Mouse (Mus musculus): ENCODE data around the gene 1700092M07Rik. TPM values are rescaled to one million over a fixed set of nuclear protein-coding genes. Genes with fewer than 3 reads are reported as not detected.
"Not testable (repeated sequence)": the region's sequence is repeated elsewhere in the genome, so short reads cannot be mapped to it uniquely, and the experiment has no call there.

The 1700092M07Rik gene
- polyA plus RNA-seq, 1 experiment from 2014 or later: 1.5 TPM

DNA sequence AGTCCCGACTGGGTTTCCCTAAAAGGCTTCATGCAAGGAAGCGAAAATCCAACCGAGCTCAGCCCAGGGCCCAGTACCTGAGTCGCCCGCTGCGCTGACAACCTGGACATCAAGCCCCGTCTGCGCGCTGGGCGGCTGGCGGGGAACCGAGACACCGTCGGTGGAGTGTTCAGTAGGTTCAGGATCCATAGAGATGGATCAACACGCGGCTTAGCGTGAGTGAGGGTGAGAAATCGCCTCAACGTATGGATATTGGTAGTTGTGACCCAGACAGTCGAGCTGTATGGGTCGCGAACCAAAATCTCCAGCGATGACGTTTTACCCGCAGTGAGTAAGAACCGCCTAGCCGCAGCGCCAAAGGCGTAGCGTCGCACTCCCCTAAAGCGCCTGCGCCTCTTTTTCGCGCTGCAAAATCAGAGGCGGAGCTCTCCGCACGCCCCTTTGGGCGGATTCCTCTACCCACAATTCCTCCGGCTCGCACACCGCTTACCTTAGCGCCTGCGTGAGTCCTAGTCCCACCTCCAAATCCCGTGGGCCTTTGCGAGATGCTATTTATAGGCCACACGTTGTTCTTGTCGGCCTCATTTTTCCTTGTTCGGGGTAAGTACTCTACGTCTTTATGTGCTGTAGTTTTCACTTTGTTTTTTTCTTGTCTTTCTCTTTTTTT is 17.5 kb upstream of the 1700092M07Rik start, which contains the start of gene Slc3a2:
Gene Slc3a2 (minus strand): TSS at position 463 of the 667 bp plus-strand sequence.
- H3K27me3 ChIP-seq (replicated peaks; ENCODE audit: control insufficient read depth, insufficient read depth, low read length): no peaks in the 10 kb centered on the region
- H3K9me3 ChIP-seq (ENCODE audit: control insufficient read depth, low read length): no peaks in the 10 kb centered on the region
- H3K36me3 ChIP-seq (ENCODE audit: control insufficient read depth, insufficient read depth, low read length): peaks cover 22% of the 10 kb centered on the region
- under 1% methylated on average over 50 of the region's 50 CpGs for WGBS
- peaks cover 31% of the 10 kb centered on the region for H3K4me1 ChIP-seq (ENCODE audit: control insufficient read depth, insufficient read depth, low read depth, low read length)
- peak; percentile 97 for ATAC-seq
- H3K27ac ChIP-seq (ENCODE audit: low read depth, low read length): peak within 1 kb of the TSS; percentile 95
- H3K4me2 ChIP-seq (ENCODE audit: low read length): peak within 1 kb of the TSS; percentile 64
- H3K4me3 ChIP-seq (ENCODE audit: low read length): peak within 1 kb of the TSS; percentile 84
- H3K9ac ChIP-seq (ENCODE audit: low read depth, low read length): peak within 1 kb of the TSS; percentile 91

DNA sequence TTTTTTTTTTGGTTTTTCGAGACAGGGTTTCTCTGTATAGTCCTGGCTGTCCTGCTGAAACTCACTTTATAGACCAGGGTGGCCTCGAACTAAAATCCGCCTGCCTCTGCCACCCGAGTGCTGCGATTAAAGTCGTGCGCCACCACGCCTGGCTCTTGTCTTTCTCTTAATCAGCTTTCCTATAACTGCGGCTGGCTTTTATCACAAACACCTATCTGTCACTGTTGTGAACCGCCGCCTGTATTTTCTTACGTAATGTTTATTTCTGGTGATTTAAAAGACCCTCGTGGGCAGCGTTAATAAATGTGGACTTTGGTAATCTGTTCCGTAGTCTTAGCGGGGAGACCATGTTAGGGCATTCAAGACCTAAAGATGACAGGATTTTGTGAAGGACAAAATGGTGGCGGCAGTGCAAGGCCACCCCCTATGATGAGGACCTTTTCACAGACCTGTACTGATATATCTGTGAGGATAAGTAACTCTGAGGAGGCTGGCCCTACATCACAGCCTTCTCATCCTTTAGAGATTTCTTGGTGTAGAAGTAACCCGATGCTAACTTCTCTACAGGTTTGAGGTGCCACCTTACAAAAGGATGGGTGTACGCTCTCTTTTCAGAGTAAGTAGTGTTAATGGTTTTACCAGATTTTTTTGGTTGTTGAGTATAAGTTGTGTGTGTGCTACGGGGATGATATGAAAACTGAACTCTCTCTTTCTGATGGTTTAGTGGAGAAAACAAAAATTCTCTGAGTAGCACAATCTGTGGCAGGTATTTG is 16.8 kb upstream of the 1700092M07Rik start:
- H3K4me2 ChIP-seq (ENCODE audit: low read length): peak overlapping the region; percentile 64
- H3K36me3 ChIP-seq (ENCODE audit: control insufficient read depth, insufficient read depth, low read length): peaks cover 22% of the 10 kb centered on the region
- H3K4me3 ChIP-seq (ENCODE audit: low read length): peak overlapping the region; percentile 84
- peak overlapping the region; percentile 85 for H3K9ac ChIP-seq (ENCODE audit: low read depth, low read length)
- no peaks in the 10 kb centered on the region for H3K27me3 ChIP-seq (replicated peaks; ENCODE audit: control insufficient read depth, insufficient read depth, low read length)
- under 1% methylated on average over 20 of the region's 20 CpGs for WGBS
- peaks cover 31% of the 10 kb centered on the region for H3K4me1 ChIP-seq (ENCODE audit: control insufficient read depth, insufficient read depth, low read depth, low read length)
- H3K27ac ChIP-seq (ENCODE audit: low read depth, low read length): peak overlapping the region; percentile 76
- no peak for ATAC-seq
- no peaks in the 10 kb centered on the region for H3K9me3 ChIP-seq (ENCODE audit: control insufficient read depth, low read length)

DNA sequence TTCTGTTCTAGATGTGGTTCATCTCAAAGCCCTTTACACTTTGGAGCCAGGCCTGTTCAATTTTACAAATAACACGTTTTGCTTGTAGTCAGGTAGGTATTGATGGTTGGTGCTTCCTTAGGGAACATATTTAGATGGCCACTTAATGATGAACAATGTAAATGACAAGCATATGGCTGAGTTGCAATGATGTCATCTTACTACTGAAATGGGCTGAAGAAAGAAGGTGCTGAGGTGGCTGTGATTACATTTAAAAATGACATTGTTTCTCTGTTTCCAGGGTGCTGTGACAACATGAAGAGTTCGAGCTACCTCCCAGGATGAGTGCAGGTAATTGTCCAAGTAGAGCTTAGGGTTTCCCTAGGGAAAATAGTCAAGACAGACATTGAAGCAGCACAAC is 16.1 kb upstream of the 1700092M07Rik start:
- Histone ChIP-seq H3K4me2 (ENCODE audit: low read length) (peak overlapping the region; percentile 64), H3K4me3 (ENCODE audit: low read length) (peak overlapping the region; percentile 84), H3K9me3 (ENCODE audit: control insufficient read depth, low read length) (no peaks in the 10 kb centered on the region), H3K36me3 (ENCODE audit: control insufficient read depth, insufficient read depth, low read length) (peaks cover 22% of the 10 kb centered on the region), H3K9ac (ENCODE audit: low read depth, low read length) (peak overlapping the region; percentile 85), H3K27me3 (replicated peaks; ENCODE audit: control insufficient read depth, insufficient read depth, low read length) (no peaks in the 10 kb centered on the region), H3K4me1 (ENCODE audit: control insufficient read depth, insufficient read depth, low read depth, low read length) (peaks cover 31% of the 10 kb centered on the region), H3K27ac (ENCODE audit: low read depth, low read length) (no peak overlapping the region)
- 0% methylated on average over 2 of the region's 2 CpGs for WGBS
- no peak for ATAC-seq

DNA sequence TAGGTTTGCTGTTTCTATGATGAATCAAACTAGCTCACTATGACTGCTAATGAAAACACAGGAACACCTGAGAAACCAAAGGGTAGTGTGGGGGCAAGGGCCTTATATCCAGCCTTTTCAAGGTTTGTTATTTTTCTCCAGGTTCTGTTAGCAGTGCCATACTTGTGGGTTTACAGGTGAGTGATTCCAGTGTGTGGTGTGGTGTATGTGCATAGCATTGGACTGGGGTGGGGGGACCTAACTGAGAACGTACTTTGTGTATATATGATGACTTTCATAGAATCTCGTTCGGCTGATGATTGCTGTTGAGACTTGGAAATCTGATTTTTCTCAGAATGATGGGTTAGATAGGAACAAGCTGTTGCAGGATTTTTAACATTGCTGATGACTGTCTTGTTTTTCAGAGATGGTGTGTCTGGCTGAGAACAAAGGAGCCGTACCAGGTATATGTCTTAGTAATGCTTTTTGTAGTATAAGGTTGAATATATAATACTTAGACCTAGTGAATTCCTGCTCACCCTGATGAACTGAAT is 15.4 kb upstream of the 1700092M07Rik start:
- Histone ChIP-seq H3K27ac (ENCODE audit: low read depth, low read length) (no peak overlapping the region), H3K36me3 (ENCODE audit: control insufficient read depth, insufficient read depth, low read length) (peaks cover 20% of the 10 kb centered on the region), H3K4me1 (ENCODE audit: control insufficient read depth, insufficient read depth, low read depth, low read length) (peaks cover 31% of the 10 kb centered on the region), H3K9me3 (ENCODE audit: control insufficient read depth, low read length) (no peaks in the 10 kb centered on the region), H3K4me2 (ENCODE audit: low read length) (peak overlapping the region; percentile 64), H3K4me3 (ENCODE audit: low read length) (peak overlapping the region; percentile 84; the same call in 1 of the 2 replicates), H3K9ac (ENCODE audit: low read depth, low read length) (peak overlapping the region; percentile 28; the same call in 1 of the 2 replicates), H3K27me3 (replicated peaks; ENCODE audit: control insufficient read depth, insufficient read depth, low read length) (no peaks in the 10 kb centered on the region)
- no peak for ATAC-seq
- WGBS: 52% methylated on average over 4 of the region's 4 CpGs

DNA sequence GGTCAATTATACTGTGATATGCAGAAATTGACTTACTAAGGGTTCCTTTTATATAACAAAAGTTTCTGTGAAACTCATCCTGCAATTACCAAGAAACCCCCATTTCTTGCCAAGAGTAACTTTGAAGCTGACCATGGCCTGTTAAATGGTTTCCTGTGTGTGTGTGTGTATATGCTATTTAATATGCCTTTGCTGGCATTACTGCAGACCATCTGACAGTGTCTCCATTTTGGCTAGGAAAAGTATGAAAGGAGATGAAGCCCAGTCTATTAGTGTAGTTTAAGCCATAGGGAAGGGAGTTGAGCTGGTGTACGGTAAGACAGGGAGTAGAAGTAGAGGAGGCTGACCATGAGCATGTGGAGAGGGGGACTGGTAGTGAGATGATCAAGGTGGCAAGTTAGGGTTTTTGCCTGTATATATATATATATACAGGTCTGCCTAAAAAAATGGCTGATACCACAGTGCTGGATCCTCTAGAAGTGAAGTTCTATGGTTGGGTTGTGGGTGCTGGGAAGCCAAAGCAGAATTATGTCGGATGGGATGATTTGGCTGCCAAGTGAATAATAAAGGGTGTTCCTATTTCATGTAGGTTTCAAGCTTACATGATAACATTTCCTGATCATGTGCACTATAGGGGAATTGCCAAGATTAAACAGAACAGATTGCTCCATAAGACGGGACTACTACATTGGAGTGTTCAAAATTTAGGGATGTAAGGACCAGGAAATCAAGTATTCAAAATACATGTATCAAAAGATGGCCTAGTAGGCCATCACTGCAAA is 13.7 kb upstream of the 1700092M07Rik start:
- Histone ChIP-seq H3K36me3 (ENCODE audit: control insufficient read depth, insufficient read depth, low read length) (peaks cover 20% of the 10 kb centered on the region), H3K9me3 (ENCODE audit: control insufficient read depth, low read length) (no peaks in the 10 kb centered on the region), H3K4me3 (ENCODE audit: low read length) (no peak overlapping the region), H3K27me3 (replicated peaks; ENCODE audit: control insufficient read depth, insufficient read depth, low read length) (no peaks in the 10 kb centered on the region), H3K4me1 (ENCODE audit: control insufficient read depth, insufficient read depth, low read depth, low read length) (peaks cover 24% of the 10 kb centered on the region), H3K27ac (ENCODE audit: low read depth, low read length) (no peak overlapping the region), H3K4me2 (ENCODE audit: low read length) (no peak overlapping the region), H3K9ac (ENCODE audit: low read depth, low read length) (no peak overlapping the region)
- 17% methylated on average over 3 of the region's 3 CpGs for WGBS
- no peak for ATAC-seq

DNA sequence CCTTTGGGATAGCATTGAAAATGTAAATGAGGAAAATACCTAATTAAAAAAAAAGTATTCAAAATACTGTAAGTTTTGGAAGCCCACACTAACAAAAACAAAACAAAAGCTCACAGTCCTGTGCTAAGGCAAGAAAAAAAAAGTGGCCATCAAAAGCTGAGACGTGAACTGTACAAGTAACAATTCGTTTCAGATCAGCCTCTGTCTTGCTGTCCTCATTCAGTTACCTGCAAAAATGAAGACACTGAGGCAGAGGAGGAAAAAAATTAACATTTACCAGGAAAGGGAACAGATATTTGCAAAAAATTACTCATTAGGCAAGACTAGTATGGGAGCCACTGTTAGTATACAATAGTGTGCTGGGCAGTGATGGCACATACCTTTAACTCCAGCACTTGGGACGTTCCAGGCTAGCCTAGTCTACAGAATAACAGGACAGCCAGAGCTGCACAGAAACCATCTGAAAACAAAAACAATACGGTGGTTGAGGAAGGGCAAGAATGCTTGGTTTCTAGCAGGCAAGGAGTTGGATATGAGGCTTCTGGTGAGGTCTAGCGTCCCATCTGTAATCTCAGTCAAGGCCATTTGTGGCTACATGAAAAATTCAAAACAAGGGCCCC is 12.9 kb upstream of the 1700092M07Rik start:
- H3K9ac ChIP-seq (ENCODE audit: low read depth, low read length): no peak overlapping the region

DNA sequence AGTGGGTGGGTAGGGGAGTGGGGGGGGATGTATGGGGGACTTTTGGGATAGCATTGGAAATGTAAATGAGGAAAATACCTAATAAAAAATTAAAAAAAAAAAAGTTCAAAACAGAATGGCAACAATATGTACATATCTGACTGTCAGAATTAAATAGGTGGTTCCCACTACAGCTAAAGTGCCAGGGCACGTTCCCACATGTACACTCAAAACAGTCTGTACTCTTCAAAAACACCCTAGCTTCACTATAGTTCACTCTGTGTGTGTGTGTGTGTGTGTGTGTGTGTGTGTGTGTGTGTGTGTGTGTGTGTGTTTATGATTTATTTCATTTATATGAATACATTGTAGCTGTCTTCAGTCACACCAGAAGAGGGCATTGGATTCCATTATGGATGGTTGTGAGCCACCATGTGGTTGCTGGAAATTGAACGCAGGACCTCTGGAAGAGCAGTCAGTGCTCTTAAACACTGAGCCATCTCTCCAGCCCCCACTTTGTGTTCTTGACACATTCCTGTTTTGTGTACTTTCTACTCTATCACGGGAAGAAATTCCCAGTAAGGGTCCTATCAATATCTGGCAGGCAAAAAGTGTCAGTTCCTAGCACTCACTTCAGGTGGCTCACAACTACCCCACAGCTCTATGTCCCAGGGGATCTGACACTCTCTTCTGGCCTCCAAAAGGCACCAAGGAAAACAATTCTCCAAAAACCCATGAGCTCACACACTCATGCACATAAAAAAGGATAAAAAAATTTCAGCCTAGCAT is 12.0 kb upstream of the 1700092M07Rik start:
- H3K27me3 ChIP-seq (replicated peaks; ENCODE audit: control insufficient read depth, insufficient read depth, low read length); H3K4me2 ChIP-seq (ENCODE audit: low read length); H3K9me3 ChIP-seq (ENCODE audit: control insufficient read depth, low read length); H3K9ac ChIP-seq (ENCODE audit: low read depth, low read length); ATAC-seq; H3K4me3 ChIP-seq (ENCODE audit: low read length); H3K27ac ChIP-seq (ENCODE audit: low read depth, low read length): not testable (repeated sequence)
- H3K36me3 ChIP-seq (ENCODE audit: control insufficient read depth, insufficient read depth, low read length): peaks cover 20% of the 10 kb centered on the region
- WGBS: 47% methylated on average over 3 of the region's 3 CpGs
- peaks cover 17% of the 10 kb centered on the region for H3K4me1 ChIP-seq (ENCODE audit: control insufficient read depth, insufficient read depth, low read depth, low read length)

More for the DNA sequence above, 12.9 kb upstream of the 1700092M07Rik start:
- no peak overlapping the region for H3K4me2 ChIP-seq (ENCODE audit: low read length)
- H3K27ac ChIP-seq (ENCODE audit: low read depth, low read length): no peak overlapping the region
- H3K4me3 ChIP-seq (ENCODE audit: low read length): no peak overlapping the region
- 26% methylated on average over 5 of the region's 5 CpGs for WGBS
- H3K9me3 ChIP-seq (ENCODE audit: control insufficient read depth, low read length): no peaks in the 10 kb centered on the region
- no peak for ATAC-seq
- H3K27me3 ChIP-seq (replicated peaks; ENCODE audit: control insufficient read depth, insufficient read depth, low read length): no peaks in the 10 kb centered on the region
- H3K36me3 ChIP-seq (ENCODE audit: control insufficient read depth, insufficient read depth, low read length): peaks cover 20% of the 10 kb centered on the region
- peaks cover 17% of the 10 kb centered on the region for H3K4me1 ChIP-seq (ENCODE audit: control insufficient read depth, insufficient read depth, low read depth, low read length)

DNA sequence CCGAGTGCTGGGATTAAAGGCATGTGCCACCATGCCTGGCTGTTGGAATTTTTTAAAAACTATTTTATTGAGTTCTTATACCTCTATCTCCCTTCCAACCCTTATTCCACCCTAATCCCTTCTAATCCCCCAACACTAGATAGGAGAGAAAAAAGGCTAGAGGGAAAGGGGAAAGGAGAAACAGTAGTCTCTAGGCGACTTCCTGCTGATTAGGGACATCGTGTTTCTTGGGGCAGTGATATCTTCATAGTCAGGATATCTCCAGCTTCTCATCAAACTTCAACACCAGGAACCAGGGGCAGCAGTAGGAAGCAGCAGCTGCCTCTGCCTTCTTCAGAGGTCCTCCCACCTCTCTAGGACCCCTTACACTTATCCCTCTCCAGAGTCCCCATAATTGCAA is 6.2 kb upstream of the 1700092M07Rik start:
- Histone ChIP-seq H3K4me1 (ENCODE audit: control insufficient read depth, insufficient read depth, low read depth, low read length) (peaks cover 4% of the 10 kb centered on the region), H3K27me3 (replicated peaks; ENCODE audit: control insufficient read depth, insufficient read depth, low read length) (no peaks in the 10 kb centered on the region; the same call in 1 of the 2 replicates), H3K4me2 (ENCODE audit: low read length) (no peak overlapping the region), H3K9ac (ENCODE audit: low read depth, low read length) (no peak overlapping the region), H3K9me3 (ENCODE audit: control insufficient read depth, low read length) (no peaks in the 10 kb centered on the region), H3K4me3 (ENCODE audit: low read length) (no peak overlapping the region), H3K27ac (ENCODE audit: low read depth, low read length) (no peak overlapping the region), H3K36me3 (ENCODE audit: control insufficient read depth, insufficient read depth, low read length) (peaks cover 14% of the 10 kb centered on the region)
- no peak for ATAC-seq
- WGBS: 77% methylated on average over 3 of the region's 3 CpGs

Measured in hindbrain, embryonic 16.5 days (tissue).